Mouse (Mus musculus) B cell, adult 2 months (primary cell): ENCODE data around the gene Tanc2.

Experiments
- DNase-seq, 2 experiments: peaks; one replicate each; pipeline ENCODE4 v3.0.0; 2022

Gene Tanc2

DNA sequence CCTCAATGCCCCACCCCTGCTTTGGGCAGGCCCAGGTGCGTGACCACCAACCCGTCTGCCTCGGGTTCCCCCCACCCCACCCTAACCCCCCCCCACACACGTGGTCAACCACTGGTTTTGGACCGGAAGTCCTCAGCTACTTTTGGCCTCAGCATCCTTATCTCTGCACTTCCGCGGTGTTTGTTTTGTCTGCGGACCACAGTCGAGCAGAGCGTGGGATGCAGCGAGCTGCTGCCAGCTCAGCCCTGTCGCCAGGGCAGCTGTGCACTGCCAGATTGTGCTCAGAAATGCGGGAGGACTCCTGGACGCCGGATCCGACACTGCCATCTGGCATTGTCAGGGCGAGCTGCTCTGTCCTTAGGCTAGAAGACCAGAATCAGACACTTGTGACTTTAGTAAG lies 369.6 kb downstream of the Tanc2 start:
- no peak for DNase-seq

DNA sequence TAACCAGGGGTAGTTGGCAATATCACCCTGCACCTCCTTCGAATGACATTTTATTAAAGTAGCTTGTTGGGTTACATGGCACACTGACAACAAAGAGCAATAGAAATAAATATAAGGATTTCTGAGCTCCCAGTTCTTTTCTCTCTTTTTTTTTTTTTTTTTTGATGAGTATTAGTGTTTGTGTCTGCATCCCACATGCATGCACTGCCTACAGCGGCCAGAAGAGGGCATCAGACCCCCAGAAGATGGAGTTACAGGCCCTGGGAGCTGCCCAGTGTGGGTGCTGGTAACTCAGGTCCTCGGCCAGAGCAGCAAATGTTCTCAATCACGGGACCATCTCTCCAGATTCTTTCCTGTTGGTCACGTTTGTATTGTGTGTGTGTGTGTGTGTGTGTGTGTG lies 374.9 kb downstream of the Tanc2 start:
- peak in 1 of 2 experiments; percentile 25 for DNase-seq

GRCm38 (mm10) chr11:105966288-105966687 lies 376.5 kb downstream of the Tanc2 start:
- no peak for DNase-seq

DNA sequence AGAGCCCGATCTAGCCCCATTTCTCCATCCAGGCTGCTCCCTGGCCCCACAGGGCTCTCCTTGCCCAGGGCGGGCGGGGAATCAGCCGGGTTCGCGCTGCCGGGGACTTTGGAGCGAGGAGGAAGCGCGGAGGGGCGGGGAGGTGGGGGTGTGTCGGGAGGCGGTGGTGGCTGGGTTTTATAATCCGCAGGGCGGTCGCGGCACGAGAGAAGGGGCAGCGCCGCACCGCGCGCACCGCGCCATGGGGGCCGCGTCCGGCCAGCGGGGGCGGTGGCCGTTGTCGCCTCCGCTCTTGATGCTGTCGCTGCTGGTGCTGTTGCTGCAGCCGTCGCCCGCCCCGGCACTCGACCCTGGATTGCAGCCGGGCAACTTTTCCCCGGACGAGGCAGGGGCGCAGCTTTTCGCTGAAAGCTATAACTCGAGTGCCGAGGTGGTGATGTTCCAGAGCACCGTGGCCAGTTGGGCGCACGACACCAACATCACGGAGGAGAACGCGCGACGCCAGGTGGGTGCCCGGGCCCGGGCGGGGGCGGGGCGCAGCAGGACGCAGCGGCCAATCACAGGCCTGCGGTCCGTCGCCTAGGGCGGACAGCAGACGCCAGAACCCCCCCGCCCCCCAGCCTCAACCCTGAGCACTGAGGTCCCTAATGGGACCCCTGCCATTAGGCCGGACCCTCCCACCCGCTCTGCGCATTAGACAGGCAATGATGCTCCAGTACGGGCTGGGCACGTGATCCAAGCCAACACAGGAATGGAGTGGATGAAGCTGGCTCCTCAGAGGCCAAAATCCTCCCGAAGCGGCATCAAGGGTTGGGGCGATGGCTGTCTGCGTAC lies 378.2 kb downstream of the Tanc2 start, which contains the start of gene Ace:
TSS of gene Ace (plus strand) at position 205 of the 834 bp plus-strand sequence.
- DNase-seq, result no peak

GRCm38 (mm10) chr11:105968948-105969347 lies 379.2 kb downstream of the Tanc2 start:
- DNase-seq, result no peak

DNA sequence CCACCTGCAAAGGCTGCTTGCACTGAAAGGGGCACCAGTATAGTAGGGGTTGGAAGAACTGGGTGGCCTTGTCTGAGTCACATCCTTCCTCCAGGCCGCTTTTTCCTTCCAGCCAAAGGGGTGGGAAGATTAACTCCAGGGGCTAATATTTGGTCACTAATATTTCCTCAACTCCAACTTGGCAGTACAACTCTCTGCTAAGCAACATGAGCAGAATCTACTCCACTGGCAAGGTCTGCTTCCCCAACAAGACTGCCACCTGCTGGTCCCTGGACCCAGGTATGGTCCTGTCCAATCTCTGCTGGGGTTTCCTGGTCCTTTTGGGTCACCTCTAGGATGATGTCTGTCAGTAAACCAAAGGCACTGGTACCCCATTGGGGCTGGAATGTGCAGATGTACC lies 379.7 kb downstream of the Tanc2 start:
- DNase-seq, result peak; percentile 21 to 32

DNA sequence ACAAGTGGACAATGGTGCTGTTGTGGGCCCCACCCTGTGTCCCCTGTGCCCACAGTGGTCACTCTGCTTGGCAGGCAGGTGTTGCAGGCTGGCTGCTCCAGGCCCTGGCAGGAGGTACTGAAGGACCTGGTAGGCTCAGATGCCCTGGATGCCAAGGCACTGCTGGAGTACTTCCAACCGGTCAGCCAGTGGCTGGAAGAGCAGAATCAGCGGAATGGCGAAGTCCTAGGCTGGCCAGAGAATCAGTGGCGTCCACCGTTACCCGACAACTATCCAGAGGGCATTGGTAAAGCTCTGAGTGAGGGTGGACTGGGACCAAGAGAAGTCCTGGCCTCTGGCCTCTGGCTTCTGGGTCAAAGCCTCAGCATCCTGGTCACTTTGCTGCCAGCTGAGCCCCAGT lies 384.8 kb downstream of the Tanc2 start:
- DNase-seq, result no peak

DNA sequence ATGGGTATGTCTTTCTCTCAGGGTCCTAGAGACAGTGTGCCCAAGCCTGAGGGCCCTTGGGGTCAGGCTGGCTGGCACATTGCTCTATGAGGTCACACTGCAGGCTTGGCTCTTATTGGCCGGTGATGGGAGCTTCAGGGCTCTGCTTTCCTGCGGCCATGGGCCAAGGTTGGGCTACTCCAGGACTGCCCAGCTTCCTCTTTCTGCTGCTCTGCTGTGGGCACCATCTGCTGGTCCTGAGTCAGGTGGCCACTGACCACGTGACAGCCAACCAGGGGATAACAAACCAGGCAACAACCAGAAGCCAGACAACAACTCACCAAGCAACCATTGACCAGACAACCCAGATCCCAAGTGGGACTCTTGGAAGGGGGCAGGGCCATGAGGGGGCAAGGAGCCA lies 385.3 kb downstream of the Tanc2 start:
- no peak for DNase-seq

GRCm38 (mm10) chr11:105975636-105976035 lies 385.9 kb downstream of the Tanc2 start:
- no peak for DNase-seq

DNA sequence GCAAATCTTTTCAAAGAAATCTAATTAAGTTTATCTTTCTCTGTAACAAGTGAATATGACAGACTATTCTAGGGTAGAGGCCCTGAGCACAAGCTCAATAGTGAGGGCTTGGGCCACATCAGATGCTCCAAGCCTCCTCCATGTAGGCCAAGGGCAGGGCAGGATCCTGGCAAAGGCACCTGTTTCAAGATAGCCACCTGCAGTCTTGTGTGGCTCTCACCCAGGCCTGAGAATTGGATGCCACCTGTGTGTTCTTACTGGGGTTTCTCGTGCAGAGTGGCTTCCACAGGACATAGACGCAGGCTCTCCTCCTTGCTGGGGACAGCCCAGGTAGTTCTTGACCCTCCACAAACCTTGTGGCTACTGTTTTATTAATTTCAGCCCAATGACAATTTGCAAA lies 388.4 kb downstream of the Tanc2 start:
- no peak for DNase-seq

- no peak for DNase-seq
These were observed 388.8 kb downstream of the Tanc2 start for GRCm38 (mm10) chr11:105978634-105979033.
